27 mouse cellular contexts compared by ENCODE assay signal in genomic region chr3:125983707-125984420, GRCm38 (mm10). TPM values are rescaled to one million over a fixed set of nuclear protein-coding genes. Genes with fewer than 3 reads are reported as not detected.
A peak's percentile ranks its signal among the peaks of the same experiment; 100 is the strongest.
DNase-seq lines count a peak whose midpoint lies in the region; ATAC-seq and TF ChIP-seq lines count a peak whose summit lies in the region.
"Had no signal": no experiment of that assay in that cellular context is flagged by ENCODE, and none has a peak within 500 bp of the region (broad histone marks: within the 10 kb centered on the region; RNA-seq: fewer than 3 reads in every experiment).

No protein-coding gene starts in this region.

- no peak overlapping the region for H3K9ac ChIP-seq in kidney, embryonic 15.5 days
- H3K9ac ChIP-seq in intestine, postnatal 0 days (ENCODE audit: low read depth, low read length) = no peak overlapping the region
- H3K9ac ChIP-seq in stomach, postnatal 0 days (ENCODE audit: low read length) = no peak overlapping the region
- H3K9ac ChIP-seq: embryonic facial prominence, embryonic 13.5 days; embryonic facial prominence, embryonic 15.5 days; forebrain, embryonic 12.5 days had no signal

- DNase-seq in kidney, adult 9 months = peak; percentile 23
- no peak for DNase-seq in stomach, postnatal 0 days (ENCODE audit: low spot score)
- no peak for DNase-seq in urinary bladder, adult 2 months (ENCODE audit: low spot score)
- DNase-seq in thymus, postnatal 10 days (ENCODE audit: low spot score in 2 of 2) = no peak
- DNase-seq: adrenal gland, adult 8-10 months; adrenal gland, postnatal 14 days; adrenal gland, postnatal 36 days; B cell, adult 2 months; cerebellum, adult 11-12 months; cerebellum, adult 2 months; cerebellum, adult 9-10 months; cerebellum, postnatal 10 days; cerebellum, postnatal 25 days had no signal

- no peak overlapping the region for H3K4me3 ChIP-seq in kidney, embryonic 15.5 days (replicated peaks)
- H3K4me3 ChIP-seq in intestine, postnatal 0 days (ENCODE audit: low read depth, low read length) = no peak overlapping the region
- no peak overlapping the region for H3K4me3 ChIP-seq in stomach, postnatal 0 days (ENCODE audit: low read depth, low read length)
- H3K4me3 ChIP-seq: embryonic facial prominence, embryonic 13.5 days; embryonic facial prominence, embryonic 15.5 days; erythroblast, embryonic 14.5 days; forebrain, embryonic 10.5 days; forebrain, embryonic 12.5 days had no signal

- no peak for TF ChIP-seq CTCF in intestine, postnatal 0 days (IDR thresholded peaks at IDR 0.05; ENCODE audit: low read depth)
- TF ChIP-seq CTCF in stomach, postnatal 0 days (IDR thresholded peaks at IDR 0.05; ENCODE audit: low read depth) = no peak

- no peaks in the 10 kb centered on the region for H3K27me3 ChIP-seq in kidney, embryonic 15.5 days
- H3K27me3 ChIP-seq in intestine, postnatal 0 days (replicated peaks; ENCODE audit: control insufficient read depth, insufficient read depth, low read length) = no peaks in the 10 kb centered on the region
- H3K27me3 ChIP-seq in stomach, postnatal 0 days (ENCODE audit: control insufficient read depth, insufficient read depth, low read length) = no peaks in the 10 kb centered on the region
- H3K27me3 ChIP-seq: CH12.LX; embryonic facial prominence, embryonic 13.5 days; embryonic facial prominence, embryonic 15.5 days; forebrain, embryonic 12.5 days; Patski had no signal

- no peaks in the 10 kb centered on the region for H3K4me1 ChIP-seq in kidney, embryonic 15.5 days
- H3K4me1 ChIP-seq in intestine, postnatal 0 days (replicated peaks; ENCODE audit: control insufficient read depth, insufficient read depth, low read length) = no peaks in the 10 kb centered on the region
- no peaks in the 10 kb centered on the region for H3K4me1 ChIP-seq in stomach, postnatal 0 days (replicated peaks; ENCODE audit: control insufficient read depth, insufficient read depth)
- H3K4me1 ChIP-seq: embryonic facial prominence, embryonic 13.5 days; embryonic facial prominence, embryonic 15.5 days; forebrain, embryonic 10.5 days; forebrain, embryonic 12.5 days had no signal

- ATAC-seq in kidney, embryonic 15.5 days (replicated peaks; ENCODE audit: low FRiP score) = no peak
- ATAC-seq in intestine, postnatal 0 days = peak; percentile 68; the same call in 1 of the 2 replicates
- peak; percentile 29; the same call in 1 of the 2 replicates for ATAC-seq in stomach, postnatal 0 days (ENCODE audit: low FRiP score, low TSS enrichment)
- ATAC-seq: activated CD4-positive, CD25-positive, alpha-beta regulatory T cell, adult 4 months; CD4-positive, CD25-positive, alpha-beta regulatory T cell, adult 4 months; forebrain, embryonic 14.5 days; forebrain, embryonic 16.5 days; Patski had no signal

- no peaks in the 10 kb centered on the region for H3K36me3 ChIP-seq in kidney, embryonic 15.5 days
- H3K36me3 ChIP-seq in intestine, postnatal 0 days (ENCODE audit: control insufficient read depth, insufficient read depth) = no peaks in the 10 kb centered on the region
- no peaks in the 10 kb centered on the region for H3K36me3 ChIP-seq in stomach, postnatal 0 days (ENCODE audit: control insufficient read depth, insufficient read depth, low read length)
- H3K36me3 ChIP-seq: embryonic facial prominence, embryonic 13.5 days; embryonic facial prominence, embryonic 15.5 days; forebrain, embryonic 10.5 days; forebrain, embryonic 12.5 days; G1E had no signal

- no peak overlapping the region for H3K27ac ChIP-seq in kidney, embryonic 15.5 days
- H3K27ac ChIP-seq in intestine, postnatal 0 days (ENCODE audit: low read depth, low read length) = no peak overlapping the region
- H3K27ac ChIP-seq in stomach, postnatal 0 days (replicated peaks) = no peak overlapping the region
- H3K27ac ChIP-seq: embryonic facial prominence, embryonic 13.5 days; embryonic facial prominence, embryonic 15.5 days; forebrain, embryonic 10.5 days; forebrain, embryonic 12.5 days had no signal

- no peak for TF ChIP-seq EP300 in stomach, postnatal 0 days (optimal IDR thresholded peaks at IDR 0.05)

- 70% methylated on average over 2 of the region's 2 CpGs for WGBS in kidney, embryonic 15.5 days
- WGBS in intestine, postnatal 0 days = 57% methylated on average over 2 of the region's 2 CpGs
- 77% methylated on average over 2 of the region's 2 CpGs for WGBS in stomach, postnatal 0 days

- no peaks in the 10 kb centered on the region for H3K9me3 ChIP-seq in kidney, embryonic 15.5 days (replicated peaks)
- no peaks in the 10 kb centered on the region for H3K9me3 ChIP-seq in intestine, postnatal 0 days (ENCODE audit: control insufficient read depth)
- H3K9me3 ChIP-seq in stomach, postnatal 0 days (ENCODE audit: control insufficient read depth, low read length) = no peaks in the 10 kb centered on the region
- H3K9me3 ChIP-seq: embryonic facial prominence, embryonic 13.5 days; embryonic facial prominence, embryonic 15.5 days; forebrain, embryonic 10.5 days; forebrain, embryonic 12.5 days; G1E had no signal

- H3K4me2 ChIP-seq in kidney, embryonic 15.5 days = no peak overlapping the region
- H3K4me2 ChIP-seq in intestine, postnatal 0 days (replicated peaks; ENCODE audit: low read depth) = no peak overlapping the region
- no peak overlapping the region for H3K4me2 ChIP-seq in stomach, postnatal 0 days (replicated peaks; ENCODE audit: low read depth)
- H3K4me2 ChIP-seq: embryonic facial prominence, embryonic 13.5 days; embryonic facial prominence, embryonic 15.5 days; forebrain, embryonic 12.5 days had no signal

RNA-seq across cellular contexts. Expression of gene Ugt8a, which starts 45.4 kb away (rescaled TPM):
- 6.2 and 7.4 TPM in 2 replicates for polyA plus RNA-seq in kidney, embryonic 15.5 days (2015; fragmentation: Nextera tagmentation; extraction: Ambion mirVana)
- 0.44 and 0.66 TPM in 2 replicates for polyA plus RNA-seq in intestine, postnatal 0 days (2015; fragmentation: Nextera tagmentation; extraction: Ambion mirVana)
- 7.7 and 7.9 TPM in 2 replicates for polyA plus RNA-seq in stomach, postnatal 0 days (2015; fragmentation: Nextera tagmentation; extraction: Ambion mirVana)
- 0.13 and 0.19 TPM in 2 replicates for polyA plus RNA-seq in urinary bladder, adult 2 months (2012; rRNA removed)
- polyA plus RNA-seq: activated CD4-positive, CD25-positive, alpha-beta regulatory T cell, adult 4 months; CD4-positive, CD25-positive, alpha-beta regulatory T cell, adult 4 months; erythroblast, embryonic 14.5 days; G1E had no signal
